Mouse (Mus musculus) stomach, embryonic 16.5 days (tissue): ENCODE results near the gene Prdx3. TPM values are rescaled to one million over a fixed set of nuclear protein-coding genes. Genes with fewer than 3 reads are reported as not detected.

Source experiments
- ATAC-seq: fragments of 200-750 bp; cut with Nextera tagmentation; 2 replicates; pipeline ENCODE4 v1.8.0; 2017; ENCODE audit warnings: moderate number of reproducible peaks, moderate TSS enrichment; ENCODE audit not compliant: insufficient read depth, low FRiP score
- H3K27ac ChIP-seq: fragments of 300-500 bp; sonication (generic); 2 replicates; pipeline ENCODE4 v1.5.1; 2014; ENCODE audit warnings: low read length
- H3K27me3 ChIP-seq: fragments of 300-500 bp; sonication (generic); 2 replicates; pipeline ENCODE4 v1.6.1; 2014; ENCODE audit warnings: low read length, control low read depth, mixed read lengths; ENCODE audit not compliant: control insufficient read depth, insufficient read depth
- H3K36me3 ChIP-seq: fragments of 300-500 bp; sonication (generic); 2 replicates; pipeline ENCODE4 v1.6.1; 2014; ENCODE audit warnings: low read length; ENCODE audit not compliant: control insufficient read depth, insufficient read depth
- H3K4me1 ChIP-seq: fragments of 300-500 bp; sonication (generic); 2 replicates; pipeline ENCODE4 v1.6.1; 2014; ENCODE audit warnings: low read length, control low read depth, mixed read lengths; ENCODE audit not compliant: control insufficient read depth, insufficient read depth
- H3K4me2 ChIP-seq: fragments of 300-500 bp; sonication (generic); 2 replicates; pipeline ENCODE4 v1.6.1; 2014; ENCODE audit warnings: low read depth, low read length, mixed read lengths
- H3K4me3 ChIP-seq: fragments of 300-500 bp; sonication (generic); replicated peaks from 2 replicates; pipeline ENCODE4 v1.5.1; 2014; ENCODE audit warnings: mild to moderate bottlenecking, low read length
- H3K9ac ChIP-seq: fragments of 300-500 bp; sonication (generic); 2 replicates; pipeline ENCODE4 v1.6.1; 2014; ENCODE audit warnings: low read length
- H3K9me3 ChIP-seq: fragments of 300-500 bp; sonication (generic); replicated peaks from 2 replicates; pipeline ENCODE4 v1.6.1; 2016; ENCODE audit warnings: low read length, control low read depth; ENCODE audit not compliant: control insufficient read depth
- WGBS: fragments of 180-500 bp; shearing (Covaris S2); extraction: QIAGEN DNeasy Blood & Tissue Kit; methylation state at CpG from one replicate; pipeline ENCODE4 v1.1.7; 2014; 5-methylcytosine and 5-hydroxymethylcytosine counted together
- polyA plus RNA-seq: library from polyadenylated mRNA; unstranded; fragments of >200 nt; fragmentation: Nextera tagmentation; extraction: Ambion mirVana; gene quantifications from 2 replicates; pipeline ENCODE4 v1.2.1, GENCODE M21; 2015

Gene Prdx3
- polyA plus RNA-seq, 1 experiment from 2014 or later, result 126 TPM

DNA sequence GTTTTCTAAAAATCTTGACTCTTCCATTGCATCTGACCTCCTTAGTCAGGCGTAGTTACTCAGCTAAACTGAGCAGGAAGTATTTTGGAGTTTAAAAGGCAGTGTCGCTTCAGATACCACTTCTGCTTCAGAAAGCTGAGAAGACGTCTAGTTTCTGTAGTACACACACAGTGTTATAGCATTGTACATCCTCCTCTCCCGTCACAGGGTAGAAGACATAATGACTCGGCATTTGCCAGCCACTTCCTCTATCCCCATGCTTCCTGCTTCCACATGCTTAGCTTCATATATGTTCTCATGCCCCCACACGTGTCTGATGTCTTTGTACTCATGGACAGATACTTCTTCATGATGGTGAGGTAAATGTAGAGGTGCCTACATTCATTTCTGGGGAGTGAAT is 55.7 kb downstream of the Prdx3 start:
- 76% methylated on average over 6 of the region's 6 CpGs for WGBS
- H3K27ac ChIP-seq, result no peak overlapping the region
- H3K36me3 ChIP-seq, result peaks cover 6% of the 10 kb centered on the region; the same call in 1 of the 2 replicates

More for the DNA sequence above, 55.7 kb downstream of the Prdx3 start:
- Histone ChIP-seq H3K9ac (no peak overlapping the region), H3K9me3 (no peaks in the 10 kb centered on the region), H3K4me3 (no peak overlapping the region), H3K27me3 (no peaks in the 10 kb centered on the region), H3K4me1 (no peaks in the 10 kb centered on the region), H3K4me2 (no peak overlapping the region)
- ATAC-seq, result no peak

Other genes starting within 250 kb of the Prdx3 start
- 0.79 and 1.1 TPM in 2 replicates for gene Nanos1, start 118.6 kb downstream of the Prdx3 start, polyA plus RNA-seq
- 128 and 129 TPM in 2 replicates for gene Eif3a, start 83.9 kb downstream of the Prdx3 start, polyA plus RNA-seq
- 34.7 and 37.5 TPM in 2 replicates for gene Fam45a, start 63.0 kb downstream of the Prdx3 start, polyA plus RNA-seq
- 5.5 and 5.7 TPM in 2 replicates for gene Sfxn4, start 13.1 kb downstream of the Prdx3 start, polyA plus RNA-seq
- 2.5 and 3.4 TPM in 2 replicates for gene Grk5, start 15.2 kb upstream of the Prdx3 start, polyA plus RNA-seq